27 mouse cellular contexts compared by ENCODE assay signal in genomic region chr3:69529576-69529975, GRCm38 (mm10).
"Had no signal": no experiment of that assay in that cellular context is flagged by ENCODE, and none has a peak within 500 bp of the region (broad histone marks: within the 10 kb centered on the region; RNA-seq: fewer than 3 reads in every experiment).

No protein-coding gene starts in this region.

- ATAC-seq: hindbrain, postnatal 0 days; intestine, embryonic 16.5 days; liver, embryonic 12.5 days had no signal

- H3K4me3 ChIP-seq: heart, adult 2 months; heart, embryonic 13.5 days; heart, embryonic 15.5 days; hindbrain, embryonic 13.5 days; hindbrain, embryonic 15.5 days; kidney, embryonic 15.5 days; limb, embryonic 13.5 days; limb, embryonic 15.5 days; liver, embryonic 12.5 days had no signal

- H3K27me3 ChIP-seq: heart, embryonic 13.5 days; heart, embryonic 15.5 days; hindbrain, embryonic 15.5 days; kidney, embryonic 15.5 days; limb, embryonic 13.5 days; limb, embryonic 15.5 days; liver, embryonic 12.5 days had no signal

- H3K9me3 ChIP-seq: heart, embryonic 13.5 days; heart, embryonic 15.5 days; hindbrain, embryonic 13.5 days; hindbrain, embryonic 15.5 days; kidney, embryonic 15.5 days; limb, embryonic 13.5 days; limb, embryonic 15.5 days; liver, embryonic 12.5 days had no signal

- H3K4me1 ChIP-seq: liver, embryonic 12.5 days had no signal

- H3K4me2 ChIP-seq: heart, embryonic 11.5 days; heart, embryonic 13.5 days; heart, embryonic 15.5 days; hindbrain, embryonic 13.5 days; hindbrain, embryonic 15.5 days; kidney, embryonic 15.5 days; limb, embryonic 13.5 days; limb, embryonic 15.5 days; liver, embryonic 12.5 days had no signal

- H3K36me3 ChIP-seq: heart, embryonic 13.5 days; heart, embryonic 15.5 days; hindbrain, embryonic 13.5 days; hindbrain, embryonic 15.5 days; kidney, embryonic 15.5 days; limb, embryonic 13.5 days; limb, embryonic 15.5 days; liver, embryonic 12.5 days had no signal

- DNase-seq: gastrocnemius, postnatal 14 days; gastrocnemius, postnatal 36 days; heart, adult 11 months; heart, adult 2 months; heart, postnatal 14 days; heart, postnatal 36 days; kidney, adult 11 months; kidney, adult 2 months; kidney, adult 9 months; kidney, postnatal 14 days; kidney, postnatal 36 days; layer of hippocampus, adult 9-11 months; layer of hippocampus, postnatal 36 days; left cerebral cortex, postnatal 4 days had no signal

- H3K27ac ChIP-seq: heart, adult 2 months; heart, embryonic 13.5 days; heart, embryonic 15.5 days; hindbrain, embryonic 13.5 days; hindbrain, embryonic 15.5 days; hindbrain, postnatal 0 days; kidney, embryonic 15.5 days; kidney, postnatal 0 days; limb, embryonic 13.5 days; limb, embryonic 15.5 days; liver, embryonic 12.5 days; liver, embryonic 14.5 days had no signal

- H3K9ac ChIP-seq: heart, embryonic 13.5 days; heart, embryonic 15.5 days; hindbrain, embryonic 13.5 days; hindbrain, embryonic 15.5 days; kidney, embryonic 15.5 days; limb, embryonic 13.5 days; limb, embryonic 15.5 days; liver, embryonic 12.5 days; liver, embryonic 14.5 days had no signal
